Mouse (Mus musculus) ES-Bruce4 (cell line): ENCODE measurements around the gene Uox. TPM values are rescaled to one million over a fixed set of nuclear protein-coding genes. Genes with fewer than 3 reads are reported as not detected.

Source experiments
- H3K27ac ChIP-seq: 2 replicates; pipeline ENCODE4 v1.5.1; 2012; ENCODE audit warnings: low read length, inconsistent platforms; ENCODE audit not compliant: insufficient read depth
- H3K27me3 ChIP-seq: 2 replicates; pipeline ENCODE4 v1.6.1; 2012; ENCODE audit warnings: mild to moderate bottlenecking, low read length, inconsistent platforms; ENCODE audit not compliant: control insufficient read depth, poor library complexity, insufficient read depth, severe bottlenecking
- H3K36me3 ChIP-seq: 2 replicates; pipeline ENCODE4 v1.6.1; 2012; ENCODE audit warnings: inconsistent platforms, mild to moderate bottlenecking, low read length, moderate library complexity; ENCODE audit not compliant: control insufficient read depth, poor library complexity, insufficient read depth, severe bottlenecking
- H3K4me1 ChIP-seq: one replicate; pipeline ENCODE4 v1.8.1; 2011; ENCODE audit warnings: low read length; ENCODE audit not compliant: control insufficient read depth, insufficient read depth
- H3K4me3 ChIP-seq: 2 replicates; pipeline ENCODE4 v1.5.1; 2011; ENCODE audit warnings: low read depth, mild to moderate bottlenecking, low read length
- H3K9ac ChIP-seq: 2 replicates; pipeline ENCODE4 v1.6.1; 2012; ENCODE audit warnings: low read depth, mild to moderate bottlenecking, inconsistent platforms; ENCODE audit not compliant: poor library complexity, severe bottlenecking
- H3K9me3 ChIP-seq: replicated peaks from 2 replicates; pipeline ENCODE4 v1.6.1; 2012; ENCODE audit warnings: mild to moderate bottlenecking, low read length, inconsistent platforms; ENCODE audit not compliant: control insufficient read depth, poor library complexity, insufficient read depth, severe bottlenecking
- CTCF ChIP-seq: IDR thresholded peaks from one replicate; pipeline ENCODE4 v1.8.1; 2011; ENCODE audit warnings: low read depth, low read length
- EP300 ChIP-seq: IDR thresholded peaks from 2 replicates; pipeline ENCODE4 v1.6.1; 2011; ENCODE audit warnings: low read depth, low read length; ENCODE audit not compliant: insufficient read depth
- POLR2A ChIP-seq: IDR thresholded peaks from one replicate; pipeline ENCODE4 v1.8.1; 2011; ENCODE audit warnings: low read length; ENCODE audit not compliant: insufficient read depth
- polyA plus RNA-seq: library from polyadenylated mRNA; stranded (reverse); fragments of >200 nt; gene quantifications from 2 replicates; pipeline ENCODE4 v1.2.4, GENCODE M21; 2011; ENCODE audit warnings: low read depth; ENCODE audit not compliant: missing spikeins, insufficient read depth, insufficient read length

Uox gene
- polyA plus RNA-seq, 1 experiment = not detected

DNA sequence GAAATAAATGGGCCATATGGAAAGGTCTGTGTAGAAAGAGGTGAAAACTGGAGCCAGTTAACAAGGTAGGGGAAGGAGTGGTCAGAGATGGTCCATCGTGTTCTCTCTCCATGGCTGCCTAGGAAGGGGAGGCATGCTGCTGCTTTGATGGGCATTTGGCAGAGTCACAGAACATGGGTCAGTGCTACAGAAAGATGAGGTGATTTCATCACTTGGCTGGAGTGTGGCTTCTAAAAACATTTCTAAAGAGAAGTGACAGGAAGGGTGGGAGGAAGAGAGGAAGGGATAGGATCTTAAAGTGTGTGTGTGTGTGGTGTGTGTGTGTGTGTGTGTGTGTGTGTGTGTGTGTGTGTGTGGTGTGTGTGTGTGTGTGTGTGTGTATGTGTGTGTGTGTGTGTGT lies 1.1 kb downstream of the Uox start:
- no peaks in the 10 kb centered on the region for H3K27me3 ChIP-seq
- H3K9ac ChIP-seq = no peak overlapping the region
- no peak overlapping the region for H3K4me3 ChIP-seq
- no peaks in the 10 kb centered on the region for H3K4me1 ChIP-seq
- H3K27ac ChIP-seq = no peak overlapping the region
- TF ChIP-seq CTCF (no peak), POLR2A (no peak), EP300 (no peak)
- no peaks in the 10 kb centered on the region for H3K9me3 ChIP-seq
- H3K36me3 ChIP-seq = no peaks in the 10 kb centered on the region

DNA sequence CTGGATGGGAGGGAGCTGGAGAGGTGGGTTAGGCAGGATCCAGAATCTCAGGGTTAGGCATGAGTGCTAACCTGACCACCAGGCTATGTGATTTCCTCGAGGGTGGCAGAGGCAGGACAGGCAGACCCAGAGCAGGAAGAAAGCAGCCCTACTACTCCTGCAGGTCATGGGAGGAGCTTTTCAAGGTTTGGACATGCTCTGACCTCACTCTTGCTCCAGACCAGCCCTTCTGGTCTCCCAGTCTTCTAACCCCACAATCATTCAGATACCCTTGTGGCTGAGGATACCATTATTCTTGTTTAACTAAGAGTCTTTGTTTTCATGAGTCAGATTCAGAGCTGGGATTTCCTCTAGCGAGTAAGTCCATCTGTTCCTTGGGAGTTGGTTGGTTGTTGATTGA lies 7.4 kb downstream of the Uox start:
- Histone ChIP-seq H3K27me3 (no peaks in the 10 kb centered on the region), H3K9ac (no peak overlapping the region), H3K9me3 (no peaks in the 10 kb centered on the region), H3K27ac (no peak overlapping the region), H3K36me3 (no peaks in the 10 kb centered on the region), H3K4me1 (no peaks in the 10 kb centered on the region), H3K4me3 (no peak overlapping the region)
- no peak for TF ChIP-seq EP300
- no peak for TF ChIP-seq POLR2A
- TF ChIP-seq CTCF = no peak

DNA sequence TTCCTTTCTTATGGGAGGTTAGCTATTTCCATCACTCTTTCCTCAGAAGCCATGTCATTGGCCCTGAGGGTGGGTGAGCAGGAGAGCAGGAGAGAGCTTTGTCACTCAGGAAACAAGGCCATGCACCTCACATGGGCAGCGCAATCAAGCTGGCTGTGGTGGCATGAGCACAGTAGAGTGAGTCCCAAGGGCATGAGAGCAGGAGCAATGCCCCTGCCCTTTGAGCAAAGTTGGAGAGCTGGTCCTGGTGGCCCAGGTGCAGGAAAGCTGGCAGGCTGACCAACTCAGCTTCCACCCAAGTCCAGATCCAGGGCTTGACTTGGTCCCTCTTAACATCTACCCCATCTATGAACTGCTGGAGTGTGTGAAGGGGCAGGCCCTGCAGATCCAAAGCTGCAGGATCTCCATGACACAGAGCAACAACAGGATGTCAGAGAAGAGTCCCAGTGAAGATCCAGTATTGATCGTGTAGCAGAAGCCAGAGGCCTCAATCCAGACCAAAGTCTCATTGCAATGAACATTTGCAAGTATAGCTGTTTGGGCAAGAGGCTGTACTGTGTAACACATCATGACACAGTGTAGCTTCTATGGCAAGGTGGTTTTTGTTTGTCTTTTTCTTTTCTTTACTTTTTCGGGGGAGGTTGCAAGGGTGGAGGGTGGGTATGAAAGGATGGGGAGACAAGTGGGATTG lies 10.0 kb downstream of the Uox start:
- H3K9me3 ChIP-seq = no peaks in the 10 kb centered on the region
- no peak overlapping the region for H3K9ac ChIP-seq
- no peak overlapping the region for H3K4me3 ChIP-seq

DNA sequence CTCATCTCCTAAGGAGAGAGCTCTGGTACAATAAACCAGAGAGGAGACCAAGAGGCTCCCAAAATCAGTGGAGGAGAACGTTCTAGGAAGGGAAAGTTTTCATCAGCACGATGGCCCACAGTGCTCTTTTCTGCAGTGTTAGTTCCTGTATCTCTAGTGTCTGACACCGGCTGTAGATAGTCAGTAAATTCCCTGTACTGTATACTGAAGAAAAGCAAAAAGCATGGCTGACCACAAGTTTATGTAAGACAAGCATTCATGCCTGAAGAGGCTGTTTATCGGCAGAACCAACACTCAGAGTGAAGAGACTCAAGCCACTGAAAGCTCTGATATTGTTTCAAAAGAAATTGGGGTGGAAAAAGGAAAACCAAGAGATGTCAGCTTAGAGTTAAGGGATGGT lies 13.3 kb downstream of the Uox start:
- no peak overlapping the region for H3K4me3 ChIP-seq
- H3K9me3 ChIP-seq = no peaks in the 10 kb centered on the region
- TF ChIP-seq CTCF = no peak
- TF ChIP-seq EP300 = no peak
- no peak for TF ChIP-seq POLR2A

More for the DNA sequence above, 10.0 kb downstream of the Uox start:
- no peaks in the 10 kb centered on the region for H3K4me1 ChIP-seq
- H3K27ac ChIP-seq = no peak overlapping the region
- H3K36me3 ChIP-seq = no peaks in the 10 kb centered on the region
- H3K27me3 ChIP-seq = no peaks in the 10 kb centered on the region
- TF ChIP-seq EP300 (no peak), POLR2A (no peak), CTCF (no peak)

DNA sequence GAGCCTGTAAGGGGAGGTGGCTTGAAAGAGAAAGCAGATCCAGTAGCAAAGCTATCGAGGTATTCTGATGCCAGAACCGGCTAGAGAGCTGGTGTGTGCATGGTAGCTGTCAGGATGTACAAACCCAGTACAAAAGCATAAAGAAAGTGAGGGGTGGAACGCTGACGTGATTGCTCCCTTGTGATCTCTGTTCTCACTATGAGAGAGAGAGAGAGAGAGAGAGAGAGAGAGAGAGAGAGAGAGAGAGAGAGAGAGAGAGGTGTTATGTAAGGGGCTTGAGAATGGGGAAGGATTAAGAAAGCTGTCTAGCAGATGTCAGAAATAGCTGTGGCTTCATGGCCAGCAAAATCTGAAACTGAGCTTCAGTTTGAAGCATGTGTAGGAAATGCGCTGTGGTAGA lies 13.7 kb downstream of the Uox start:
- H3K27me3 ChIP-seq = no peaks in the 10 kb centered on the region
- no peak overlapping the region for H3K9ac ChIP-seq
- H3K27ac ChIP-seq = no peak overlapping the region
- no peaks in the 10 kb centered on the region for H3K9me3 ChIP-seq
- H3K36me3 ChIP-seq = no peaks in the 10 kb centered on the region
- no peaks in the 10 kb centered on the region for H3K4me1 ChIP-seq
- no peak for TF ChIP-seq POLR2A
- no peak for TF ChIP-seq CTCF
- no peak for TF ChIP-seq EP300
- no peak overlapping the region for H3K4me3 ChIP-seq

More for the DNA sequence above, 13.3 kb downstream of the Uox start:
- H3K27me3 ChIP-seq = no peaks in the 10 kb centered on the region
- H3K4me1 ChIP-seq = no peaks in the 10 kb centered on the region
- no peaks in the 10 kb centered on the region for H3K36me3 ChIP-seq
- no peak overlapping the region for H3K9ac ChIP-seq
- no peak overlapping the region for H3K27ac ChIP-seq

DNA sequence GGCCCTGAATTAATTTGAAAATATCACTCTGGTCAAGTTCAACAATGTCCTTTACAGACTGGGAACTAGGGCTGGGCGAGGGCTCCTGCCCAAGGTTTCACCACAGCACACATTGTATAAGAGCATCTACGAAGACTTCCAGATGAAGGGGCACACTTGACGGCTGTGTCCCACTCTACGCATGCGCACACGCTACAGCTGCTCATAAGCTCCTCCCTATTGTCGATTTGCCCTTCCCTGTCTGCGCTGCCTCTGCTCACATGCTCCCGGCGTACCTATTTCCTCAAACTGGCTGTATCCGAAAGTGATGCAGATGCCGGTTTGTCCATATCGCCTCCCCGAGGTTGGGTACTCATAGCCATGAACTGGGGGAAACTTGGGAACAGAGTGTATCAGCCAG lies 16.4 kb downstream of the Uox start:
- Histone ChIP-seq H3K27me3 (no peaks in the 10 kb centered on the region), H3K4me1 (no peaks in the 10 kb centered on the region), H3K36me3 (no peaks in the 10 kb centered on the region), H3K27ac (no peak overlapping the region), H3K9me3 (no peaks in the 10 kb centered on the region), H3K9ac (no peak overlapping the region), H3K4me3 (no peak overlapping the region)
- TF ChIP-seq EP300 (no peak), CTCF (no peak), POLR2A (no peak)
